Mouse (Mus musculus) myocyte (in vitro differentiated cells): Measurements from ENCODE around the gene 9230102O04Rik.

Experiments used
- E2F4 ChIP-seq: IDR thresholded peaks from one replicate; pipeline ENCODE4 v1.6.1; 2011; ENCODE audit warnings: mild to moderate bottlenecking, control low read depth, moderate library complexity; ENCODE audit not compliant: insufficient read depth
- POLR2A ChIP-seq: IDR thresholded peaks from one replicate; pipeline ENCODE4 v1.6.1; 2011; ENCODE audit warnings: low read depth, mild to moderate bottlenecking, control low read depth, moderate library complexity; ENCODE audit not compliant: insufficient read length
- USF1 ChIP-seq: IDR thresholded peaks from one replicate; pipeline ENCODE4 v1.6.1; 2011; ENCODE audit warnings: low read depth, mild to moderate bottlenecking, control low read depth, moderate library complexity

DNA sequence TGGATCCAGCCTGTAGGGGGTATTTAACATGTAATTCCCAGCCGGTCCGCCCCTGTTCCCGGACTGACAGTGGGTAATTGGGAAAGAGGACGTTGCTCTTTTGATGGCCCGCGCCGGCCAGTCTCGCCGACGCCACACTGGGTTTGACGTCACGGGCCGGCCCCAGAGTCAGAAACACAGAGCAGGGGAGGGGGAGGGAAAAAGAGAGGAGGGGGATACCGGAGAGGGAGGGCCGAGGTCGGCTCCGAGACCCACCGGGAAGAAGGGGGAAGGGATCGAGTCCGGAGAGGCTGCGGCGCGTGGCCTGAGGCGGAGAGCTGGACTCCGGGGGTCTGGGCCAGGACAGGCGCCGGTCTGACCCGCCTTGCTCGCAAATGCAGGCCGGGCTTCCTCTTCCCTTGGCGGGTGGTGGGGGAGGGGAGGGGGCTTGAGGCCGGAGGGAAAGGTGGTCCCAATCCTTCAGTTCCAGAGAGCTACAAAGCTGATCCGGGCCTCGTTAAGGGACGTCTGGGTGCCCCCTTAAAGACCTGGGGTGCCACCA, 8.2 kb downstream of the 9230102O04Rik start, which contains the start of gene 4930412O13Rik:
- TF ChIP-seq E2F4 (no peak), USF1 (no peak), POLR2A (no peak)
